Mouse (Mus musculus) Patski (cell line): ENCODE measurements at regions not wholly inside any gene's neighbourhood (a gene's known extent, or its start where the extent isn't known, plus 50 kb on each side); places are given as distances from the start of the nearest gene placed in this dataset.

Experiments
- ATAC-seq: fragments of 100-300 bp; one replicate; pipeline ENCODE4 v1.8.0; 2021
- CTCF ChIA-PET: fragments of 350-600 bp; sonication (Branson Sonifier 250); formaldehyde crosslinking; loops from one replicate; lab custom pipeline; 2022; ENCODE audit warnings: inconsistent platforms; lab: Charles Lee
- POLR2A ChIA-PET: fragments of 350-600 bp; sonication (Branson Sonifier 250); formaldehyde crosslinking; loops from one replicate; lab custom pipeline; 2022; ENCODE audit warnings: antibody characterized with exemption, inconsistent platforms; lab: Charles Lee
- DNase-seq: peaks from one replicate; pipeline ENCODE4 v3.0.0-alpha.2; 2011; ENCODE audit warnings: low read depth, low spot score
- H3K27me3 ChIP-seq: fragments of 371-371 bp; one replicate; pipeline ENCODE4 v1.5.1; 2021
- CTCF ChIP-seq: fragments of 100-300 bp; IDR thresholded peaks from one replicate; pipeline ENCODE4 v1.5.1; 2021
- in situ Hi-C: fragments of 300-500 bp; cut with MboI; formaldehyde crosslinking; loops from 3 replicates; pipeline ENCODE4 v1.11.1; 2018; ENCODE audit warnings: low pct_unique_long_range_greater_than_20kb, mixed read lengths

- CTCF ChIA-PET = no interaction called here
These were observed 104.7 kb upstream of the Ptpn13 start for GRCm38 (mm10) chr5:103320341-103320740.

GRCm38 (mm10) chr5:103309806-103310525 is 98.8 kb upstream of the Mapk10 start:
- in situ Hi-C loops = no loop called here
- ChIA-PET POLR2A (interaction anchor here (0.7 kb wide), 1 partner anchor 466 kb away, joined by 4 read pairs; no protein-coding TSS in a partner anchor), CTCF (interaction anchor here (1.2 to 2.9 kb wide), 2 partner anchors 10 to 17 kb away, joined by 3 to 10 read pairs; no protein-coding TSS in a partner anchor)
- no peak for DNase-seq
- no peak for ATAC-seq
- no peak for TF ChIP-seq CTCF
- H3K27me3 ChIP-seq = no peaks in the 10 kb centered on the region

More at GRCm38 (mm10) chr5:103320341-103320740, 104.7 kb upstream of the Ptpn13 start:
- no peak for TF ChIP-seq CTCF
- no peaks in the 10 kb centered on the region for H3K27me3 ChIP-seq
- DNase-seq (no peak), ATAC-seq (no peak)
- in situ Hi-C loops = no loop called here
- POLR2A ChIA-PET = no interaction called here

GRCm38 (mm10) chr5:103305716-103306447 is 94.7 kb upstream of the Mapk10 start:
- H3K27me3 ChIP-seq = no peaks in the 10 kb centered on the region
- ChIA-PET POLR2A (no interaction called here), CTCF (no interaction called here)
- DNase-seq (no peak), ATAC-seq (no peak)
- in situ Hi-C loops = no loop called here
- TF ChIP-seq CTCF = no peak

- ChIA-PET POLR2A (no interaction called here), CTCF (no interaction called here)
- no peaks in the 10 kb centered on the region for H3K27me3 ChIP-seq
- ATAC-seq (no peak), DNase-seq (no peak)
- in situ Hi-C loops = no loop called here
- TF ChIP-seq CTCF = no peak
These were observed 93.8 kb upstream of the Mapk10 start for GRCm38 (mm10) chr5:103304975-103305374.

GRCm38 (mm10) chr5:103302744-103303143 is 91.6 kb upstream of the Mapk10 start:
- POLR2A ChIA-PET = no interaction called here
- CTCF ChIA-PET = interaction anchor here (1.7 kb wide), 1 partner anchor 10 kb away, joined by 6 read pairs; no protein-coding TSS in a partner anchor
- in situ Hi-C loops = no loop called here
- no peaks in the 10 kb centered on the region for H3K27me3 ChIP-seq
- TF ChIP-seq CTCF = peak; percentile 34
- DNase-seq (no peak), ATAC-seq (no peak)

GRCm38 (mm10) chr5:103301303-103301702 is 90.2 kb upstream of the Mapk10 start:
- ATAC-seq (no peak), DNase-seq (no peak)
- TF ChIP-seq CTCF = no peak
- POLR2A ChIA-PET = no interaction called here
- H3K27me3 ChIP-seq = no peaks in the 10 kb centered on the region
- CTCF ChIA-PET = interaction anchor here (1.7 kb wide), 1 partner anchor 11 kb away, joined by 6 read pairs; no protein-coding TSS in a partner anchor
- in situ Hi-C loops = no loop called here

GRCm38 (mm10) chr5:103293953-103294352 is 82.8 kb upstream of the Mapk10 start:
- in situ Hi-C loops = no loop called here

GRCm38 (mm10) chr5:103291691-103292090 is 80.6 kb upstream of the Mapk10 start:
- DNase-seq (no peak), ATAC-seq (no peak)
- H3K27me3 ChIP-seq = peaks cover 10% of the 10 kb centered on the region
- POLR2A ChIA-PET = no interaction called here
- in situ Hi-C loops = no loop called here
- TF ChIP-seq CTCF = no peak
- CTCF ChIA-PET = no interaction called here

More at GRCm38 (mm10) chr5:103293953-103294352, 82.8 kb upstream of the Mapk10 start:
- H3K27me3 ChIP-seq = peaks cover 7% of the 10 kb centered on the region
- TF ChIP-seq CTCF = no peak
- DNase-seq (no peak), ATAC-seq (no peak)
- ChIA-PET POLR2A (no interaction called here), CTCF (no interaction called here)

- ATAC-seq = no peak
These were observed 80.1 kb upstream of the Mapk10 start for GRCm38 (mm10) chr5:103291219-103291618.

GRCm38 (mm10) chr5:103269206-103269605 is 58.1 kb upstream of the Mapk10 start:
- ChIA-PET CTCF (no interaction called here), POLR2A (no interaction called here)
- no peak for ATAC-seq
- DNase-seq = no peak
- peaks cover 5% of the 10 kb centered on the region for H3K27me3 ChIP-seq
- in situ Hi-C loops = no loop called here
- TF ChIP-seq CTCF = no peak

More at GRCm38 (mm10) chr5:103291219-103291618, 80.1 kb upstream of the Mapk10 start:
- in situ Hi-C loops = no loop called here
- peaks cover 10% of the 10 kb centered on the region for H3K27me3 ChIP-seq
- no peak for DNase-seq
- ChIA-PET CTCF (no interaction called here), POLR2A (no interaction called here)
- TF ChIP-seq CTCF = no peak

GRCm38 (mm10) chr5:103264903-103265302 is 53.8 kb upstream of the Mapk10 start:
- ChIA-PET CTCF (interaction anchor here (1.1 to 1.9 kb wide), 2 partner anchors 9 to 12 kb away, joined by 4 read pairs; no protein-coding TSS in a partner anchor), POLR2A (interaction anchor here (1.3 kb wide), 1 partner anchor 32 kb away, joined by 3 read pairs; no protein-coding TSS in a partner anchor)
- TF ChIP-seq CTCF = no peak
- H3K27me3 ChIP-seq = no peaks in the 10 kb centered on the region
- in situ Hi-C loops = no loop called here
- DNase-seq (no peak), ATAC-seq (no peak)
